Mouse (Mus musculus): Measurements from ENCODE around the gene Ceacam13. TPM values are rescaled to one million over a fixed set of nuclear protein-coding genes. Genes with fewer than 3 reads are reported as not detected.
"Not testable (repeated sequence)": the region's sequence is repeated elsewhere in the genome, so short reads cannot be mapped to it uniquely, and the experiment has no call there.

Gene Ceacam13
- not detected in 2 replicates for polyA plus RNA-seq (2015; fragmentation: Nextera tagmentation; extraction: Ambion mirVana)

GRCm38 (mm10) chr7:18009589-18009988 lies at the start of gene Ceacam13:
TSS of gene Ceacam13 (plus strand) at chr7:18009889.
- no peak within 1 kb of the TSS for H3K4me2 ChIP-seq
- H3K36me3 ChIP-seq: no peaks in the 10 kb centered on the region
- 74% methylated on average over 4 of the region's 4 CpGs for WGBS
- H3K27ac ChIP-seq: no peak within 1 kb of the TSS
- no peak within 1 kb of the TSS for H3K4me3 ChIP-seq
- H3K9ac ChIP-seq: no peak within 1 kb of the TSS
- no peaks in the 10 kb centered on the region for H3K27me3 ChIP-seq
- H3K9me3 ChIP-seq: peaks cover 42% of the 10 kb centered on the region
- H3K4me1 ChIP-seq: no peaks in the 10 kb centered on the region
- no peak for ATAC-seq (ENCODE audit: insufficient number of reproducible peaks, insufficient read depth, low FRiP score, low TSS enrichment, low read depth)

- no peak for ATAC-seq (ENCODE audit: insufficient number of reproducible peaks, insufficient read depth, low FRiP score, low TSS enrichment, low read depth)
- no peaks in the 10 kb centered on the region for H3K4me1 ChIP-seq
- no peak within 1 kb of the TSS for H3K4me3 ChIP-seq
- peaks cover 31% of the 10 kb centered on the region for H3K9me3 ChIP-seq
- 76% methylated on average over 4 of the region's 4 CpGs for whole genome bisulfite sequencing
- no peak within 1 kb of the TSS for H3K27ac ChIP-seq
- H3K4me2 ChIP-seq: no peak within 1 kb of the TSS
- H3K36me3 ChIP-seq: no peaks in the 10 kb centered on the region
- no peak within 1 kb of the TSS for H3K9ac ChIP-seq
- H3K27me3 ChIP-seq: no peaks in the 10 kb centered on the region
These were observed 37.9 kb upstream of the Ceacam13 start, which contains the start of gene Ceacam11 for GRCm38 (mm10) chr7:17971824-17972223. TSS of gene Ceacam11 (plus strand) at chr7:17972124.

- H3K36me3 ChIP-seq; H3K4me1 ChIP-seq; H3K4me2 ChIP-seq; ATAC-seq (ENCODE audit: insufficient number of reproducible peaks, insufficient read depth, low FRiP score, low TSS enrichment, low read depth); H3K4me3 ChIP-seq; H3K27me3 ChIP-seq; H3K27ac ChIP-seq; H3K9ac ChIP-seq: not testable (repeated sequence)
- H3K9me3 ChIP-seq: peaks cover 12% of the 10 kb centered on the region; the same call in 1 of the 2 replicates
- 85% methylated on average over 1 of the region's 1 CpGs for WGBS
These were observed 8.6 kb upstream of the Ceacam13 start for GRCm38 (mm10) chr7:18001131-18001530.

- 70% methylated on average over 1 of the region's 1 CpGs for WGBS
- no peaks in the 10 kb centered on the region for H3K4me1 ChIP-seq
- no peaks in the 10 kb centered on the region for H3K27me3 ChIP-seq
- H3K36me3 ChIP-seq: no peaks in the 10 kb centered on the region
- ATAC-seq (ENCODE audit: insufficient number of reproducible peaks, insufficient read depth, low FRiP score, low TSS enrichment, low read depth): no peak
- H3K9ac ChIP-seq: no peak within 1 kb of the TSS
- no peak within 1 kb of the TSS for H3K4me2 ChIP-seq
- no peak within 1 kb of the TSS for H3K4me3 ChIP-seq
- H3K9me3 ChIP-seq: peaks cover 33% of the 10 kb centered on the region
- no peak within 1 kb of the TSS for H3K27ac ChIP-seq
These were observed 55.9 kb downstream of the Ceacam13 start, which contains the start of gene Ceacam12 for GRCm38 (mm10) chr7:18065629-18066028. TSS of gene Ceacam12 (plus strand) at chr7:18065929.

Small RNAs within 50 kb of the gene (microRNA-seq; reads per million reads assigned to microRNA genes)
- not detected for gene Gm22414

Other genes starting within 250 kb of the Ceacam13 start
- gene Ceacam14, start 197.3 kb upstream of the Ceacam13 start, polyA plus RNA-seq (2015; fragmentation: Nextera tagmentation; extraction: Ambion mirVana): not detected in 2 replicates
- gene Gm5155, start 138.1 kb upstream of the Ceacam13 start, polyA plus RNA-seq (2015; fragmentation: Nextera tagmentation; extraction: Ambion mirVana): not detected in 2 replicates
- not detected in 2 replicates for gene Ceacam11, start 37.8 kb upstream of the Ceacam13 start, polyA plus RNA-seq (2015; fragmentation: Nextera tagmentation; extraction: Ambion mirVana)
- not detected in 2 replicates for gene Ceacam12, start 56.0 kb downstream of the Ceacam13 start, polyA plus RNA-seq (2015; fragmentation: Nextera tagmentation; extraction: Ambion mirVana)
- not detected in 2 replicates for gene Igfl3, start 166.6 kb downstream of the Ceacam13 start, polyA plus RNA-seq (2015; fragmentation: Nextera tagmentation; extraction: Ambion mirVana)
- gene Mill1, start 235.5 kb downstream of the Ceacam13 start, polyA plus RNA-seq (2015; fragmentation: Nextera tagmentation; extraction: Ambion mirVana): 0.10 TPM in 2 replicates

All from embryonic facial prominence, embryonic 13.5 days (tissue).